Mouse (Mus musculus) lung, embryonic 16.5 days (tissue): ENCODE results near the gene D630003M21Rik. TPM values are rescaled to one million over a fixed set of nuclear protein-coding genes. Genes with fewer than 3 reads are reported as not detected.

Source experiments
- ATAC-seq: fragments of 200-750 bp; cut with Nextera tagmentation; 2 replicates; pipeline ENCODE4 v1.8.0; 2017; ENCODE audit warnings: low read depth, mild to moderate bottlenecking, moderate library complexity
- H3K27ac ChIP-seq: fragments of 300-500 bp; sonication (generic); 2 replicates; pipeline ENCODE4 v1.5.1; 2014; ENCODE audit warnings: mild to moderate bottlenecking, control low read depth, low read length
- H3K27me3 ChIP-seq: fragments of 300-500 bp; sonication (generic); 2 replicates; pipeline ENCODE4 v1.6.1; 2014; ENCODE audit warnings: low read depth, low read length, mixed read lengths; ENCODE audit not compliant: control insufficient read depth, insufficient read depth
- H3K36me3 ChIP-seq: fragments of 300-500 bp; sonication (generic); 2 replicates; pipeline ENCODE4 v1.6.1; 2014; ENCODE audit warnings: low read length; ENCODE audit not compliant: control insufficient read depth, insufficient read depth
- H3K4me1 ChIP-seq: fragments of 300-500 bp; sonication (generic); replicated peaks from 2 replicates; pipeline ENCODE4 v1.6.1; 2014; ENCODE audit warnings: low read length, mixed read lengths; ENCODE audit not compliant: control insufficient read depth, insufficient read depth
- H3K4me2 ChIP-seq: fragments of 300-500 bp; sonication (generic); 2 replicates; pipeline ENCODE4 v1.6.1; 2014; ENCODE audit warnings: low read depth, low read length, control low read depth
- H3K4me3 ChIP-seq: fragments of 300-500 bp; sonication (generic); 2 replicates; pipeline ENCODE4 v1.5.1; 2014; ENCODE audit warnings: mild to moderate bottlenecking, low read length, control low read depth
- H3K9ac ChIP-seq: fragments of 300-500 bp; sonication (generic); 2 replicates; pipeline ENCODE4 v1.6.1; 2014; ENCODE audit warnings: low read length, control low read depth
- H3K9me3 ChIP-seq: fragments of 300-500 bp; sonication (generic); 2 replicates; pipeline ENCODE4 v1.6.1; 2016; ENCODE audit warnings: low read length; ENCODE audit not compliant: control insufficient read depth
- WGBS: fragments of 180-500 bp; shearing (Covaris S2); extraction: QIAGEN DNeasy Blood & Tissue Kit; methylation state at CpG from one replicate; pipeline ENCODE4 v1.1.7; 2014; 5-methylcytosine and 5-hydroxymethylcytosine counted together
- polyA plus RNA-seq: library from polyadenylated mRNA; unstranded; fragments of >200 nt; fragmentation: Nextera tagmentation; extraction: Ambion mirVana; gene quantifications from 2 replicates; pipeline ENCODE4 v1.2.1, GENCODE M21; 2015

D630003M21Rik gene
- polyA plus RNA-seq, 1 experiment from 2014 or later: 4.0 TPM

GRCm38 (mm10) chr2:158242170-158242896 is 13.3 kb upstream of the D630003M21Rik start:
- 64% methylated on average over 18 of the region's 18 CpGs for WGBS
- H3K9ac ChIP-seq: no peak overlapping the region
- H3K4me1 ChIP-seq: peaks cover 18% of the 10 kb centered on the region
- no peak overlapping the region for H3K4me3 ChIP-seq
- peak; percentile 61; the same call in 1 of the 2 replicates for ATAC-seq
- no peaks in the 10 kb centered on the region for H3K27me3 ChIP-seq
- no peaks in the 10 kb centered on the region for H3K9me3 ChIP-seq
- no peaks in the 10 kb centered on the region for H3K36me3 ChIP-seq
- no peak overlapping the region for H3K27ac ChIP-seq
- H3K4me2 ChIP-seq: no peak overlapping the region

GRCm38 (mm10) chr2:158241126-158241738 is 12.2 kb upstream of the D630003M21Rik start:
- Histone ChIP-seq H3K9me3 (0 out of 2 replicates have a peak, but pooled peaks cover 3% of the 10 kb centered on the region), H3K9ac (no peak overlapping the region), H3K36me3 (no peaks in the 10 kb centered on the region), H3K27me3 (no peaks in the 10 kb centered on the region), H3K27ac (no peak overlapping the region), H3K4me1 (peaks cover 18% of the 10 kb centered on the region), H3K4me3 (no peak overlapping the region), H3K4me2 (no peak overlapping the region)
- 65% methylated on average over 5 of the region's 5 CpGs for WGBS
- no peak for ATAC-seq

GRCm38 (mm10) chr2:158238101-158238500 is 9.1 kb upstream of the D630003M21Rik start:
- H3K9ac ChIP-seq: no peak overlapping the region
- no peak overlapping the region for H3K4me3 ChIP-seq
- 0 out of 2 replicates have a peak, but pooled peaks cover 3% of the 10 kb centered on the region for H3K9me3 ChIP-seq
- H3K36me3 ChIP-seq: no peaks in the 10 kb centered on the region
- H3K4me2 ChIP-seq: no peak overlapping the region
- ATAC-seq: no peak
- WGBS: 87% methylated on average over 5 of the region's 5 CpGs
- H3K27ac ChIP-seq: no peak overlapping the region
- H3K4me1 ChIP-seq: peaks cover 7% of the 10 kb centered on the region; the same call in 1 of the 2 replicates
- H3K27me3 ChIP-seq: no peaks in the 10 kb centered on the region

- no peak for ATAC-seq
- no peak overlapping the region for H3K4me3 ChIP-seq
Measured at GRCm38 (mm10) chr2:158236698-158237097, 7.7 kb upstream of the D630003M21Rik start.

GRCm38 (mm10) chr2:158233106-158233505 is 4.1 kb upstream of the D630003M21Rik start:
- Histone ChIP-seq H3K27ac (no peak overlapping the region), H3K9me3 (0 out of 2 replicates have a peak, but pooled peaks cover 3% of the 10 kb centered on the region), H3K36me3 (no peaks in the 10 kb centered on the region), H3K4me3 (no peak overlapping the region), H3K27me3 (no peaks in the 10 kb centered on the region), H3K4me2 (no peak overlapping the region), H3K4me1 (peaks cover 22% of the 10 kb centered on the region), H3K9ac (no peak overlapping the region)
- 55% methylated on average over 3 of the region's 3 CpGs for WGBS
- no peak for ATAC-seq

More at GRCm38 (mm10) chr2:158236698-158237097, 7.7 kb upstream of the D630003M21Rik start:
- H3K36me3 ChIP-seq: no peaks in the 10 kb centered on the region
- no peak overlapping the region for H3K9ac ChIP-seq
- no peak overlapping the region for H3K27ac ChIP-seq
- no peaks in the 10 kb centered on the region for H3K27me3 ChIP-seq
- H3K9me3 ChIP-seq: 0 out of 2 replicates have a peak, but pooled peaks cover 3% of the 10 kb centered on the region
- H3K4me1 ChIP-seq: no peaks in the 10 kb centered on the region
- H3K4me2 ChIP-seq: no peak overlapping the region

- Histone ChIP-seq H3K4me1 (peaks cover 22% of the 10 kb centered on the region), H3K4me2 (no peak overlapping the region), H3K9ac (no peak overlapping the region), H3K4me3 (no peak overlapping the region), H3K9me3 (0 out of 2 replicates have a peak, but pooled peaks cover 3% of the 10 kb centered on the region), H3K27ac (no peak overlapping the region), H3K36me3 (no peaks in the 10 kb centered on the region), H3K27me3 (no peaks in the 10 kb centered on the region)
- 54% methylated on average over 3 of the region's 3 CpGs for WGBS
- ATAC-seq: no peak
Measured at GRCm38 (mm10) chr2:158232414-158232813, 3.4 kb upstream of the D630003M21Rik start.

- peak overlapping the region; percentile 84 for H3K27ac ChIP-seq
- no peak overlapping the region for H3K9ac ChIP-seq
- ATAC-seq: peak; percentile 73
- WGBS: 39% methylated on average over 5 of the region's 5 CpGs
- H3K4me2 ChIP-seq: peak overlapping the region; percentile 7; the same call in 1 of the 2 replicates
- H3K27me3 ChIP-seq: no peaks in the 10 kb centered on the region
- H3K4me1 ChIP-seq: peaks cover 22% of the 10 kb centered on the region
- no peaks in the 10 kb centered on the region for H3K9me3 ChIP-seq
- H3K36me3 ChIP-seq: no peaks in the 10 kb centered on the region
- H3K4me3 ChIP-seq: no peak overlapping the region
Measured at GRCm38 (mm10) chr2:158231071-158231470, 2.0 kb upstream of the D630003M21Rik start.

GRCm38 (mm10) chr2:158230617-158231016 is 1.6 kb upstream of the D630003M21Rik start:
- Histone ChIP-seq H3K4me2 (peak overlapping the region; percentile 7; the same call in 1 of the 2 replicates), H3K27me3 (no peaks in the 10 kb centered on the region), H3K27ac (peak overlapping the region; percentile 84), H3K36me3 (no peaks in the 10 kb centered on the region), H3K4me3 (no peak overlapping the region), H3K4me1 (peaks cover 22% of the 10 kb centered on the region), H3K9me3 (no peaks in the 10 kb centered on the region), H3K9ac (no peak overlapping the region)
- 35% methylated on average over 6 of the region's 6 CpGs for WGBS
- peak; percentile 30; the same call in 1 of the 2 replicates for ATAC-seq

- Histone ChIP-seq H3K27me3 (no peaks in the 10 kb centered on the region), H3K27ac (peak overlapping the region; percentile 58), H3K9me3 (no peaks in the 10 kb centered on the region), H3K4me1 (peaks cover 22% of the 10 kb centered on the region), H3K36me3 (no peaks in the 10 kb centered on the region), H3K4me3 (peak overlapping the region; percentile 52), H3K9ac (peak overlapping the region; percentile 72), H3K4me2 (peak overlapping the region; percentile 92)
- WGBS: 30% methylated on average over 7 of the region's 7 CpGs
- no peak for ATAC-seq
Measured at GRCm38 (mm10) chr2:158229503-158229892, 476 bp upstream of the D630003M21Rik start.
